Mouse (Mus musculus) urinary bladder, postnatal 0 days (tissue): ENCODE measurements around the gene Foxo4. TPM values are rescaled to one million over a fixed set of nuclear protein-coding genes. Genes with fewer than 3 reads are reported as not detected.

ENCODE experiments used
- polyA plus RNA-seq: library from polyadenylated mRNA; unstranded; fragments of >200 nt; fragmentation: Nextera tagmentation; extraction: Ambion mirVana; gene quantifications from 2 replicates; pipeline ENCODE4 v1.2.1, GENCODE M21; 2015

The Foxo4 gene
- 1.6 and 1.8 TPM in 2 replicates for polyA plus RNA-seq

DNA sequence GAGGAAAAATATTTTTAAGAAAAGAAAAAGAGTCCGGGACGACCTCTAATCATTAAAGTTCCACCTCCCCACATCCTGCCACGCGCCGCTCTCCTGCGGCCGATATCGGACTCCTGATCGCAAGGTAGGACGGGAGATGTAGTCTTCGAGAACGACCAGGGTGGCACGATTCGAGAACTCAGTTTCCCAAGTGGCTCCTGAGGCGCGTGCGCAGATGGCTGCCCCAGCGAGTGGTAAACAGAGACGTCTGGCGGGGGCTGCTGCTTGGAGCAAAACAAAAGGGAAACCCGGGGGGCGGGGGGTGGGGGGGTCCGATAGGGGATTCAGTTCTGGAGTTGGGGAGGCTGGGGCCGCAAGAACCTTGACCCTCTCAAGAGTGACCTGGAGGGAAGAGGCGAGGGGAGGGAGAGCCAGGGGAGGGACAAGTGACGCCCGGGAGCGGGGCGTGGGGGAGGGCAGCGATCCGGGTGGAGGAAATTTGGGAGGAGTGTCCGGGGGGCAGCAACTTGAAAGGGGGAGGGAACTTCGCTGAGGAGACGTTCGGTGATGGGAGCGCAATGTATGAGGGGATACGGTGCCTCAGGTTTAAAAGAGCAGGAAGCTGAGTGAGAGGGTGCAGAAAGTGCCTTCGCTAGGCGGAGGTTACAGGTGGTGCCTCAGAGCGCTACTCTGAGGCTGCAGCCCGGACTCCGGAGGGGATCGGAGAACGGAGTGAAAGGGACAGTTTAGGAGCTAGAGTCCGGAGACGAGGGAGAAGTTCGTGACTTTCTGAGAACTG lies at the start of gene Foxo4:
TSS of gene Foxo4 (plus strand) at position 577 of the 778 bp plus-strand sequence.

DNA sequence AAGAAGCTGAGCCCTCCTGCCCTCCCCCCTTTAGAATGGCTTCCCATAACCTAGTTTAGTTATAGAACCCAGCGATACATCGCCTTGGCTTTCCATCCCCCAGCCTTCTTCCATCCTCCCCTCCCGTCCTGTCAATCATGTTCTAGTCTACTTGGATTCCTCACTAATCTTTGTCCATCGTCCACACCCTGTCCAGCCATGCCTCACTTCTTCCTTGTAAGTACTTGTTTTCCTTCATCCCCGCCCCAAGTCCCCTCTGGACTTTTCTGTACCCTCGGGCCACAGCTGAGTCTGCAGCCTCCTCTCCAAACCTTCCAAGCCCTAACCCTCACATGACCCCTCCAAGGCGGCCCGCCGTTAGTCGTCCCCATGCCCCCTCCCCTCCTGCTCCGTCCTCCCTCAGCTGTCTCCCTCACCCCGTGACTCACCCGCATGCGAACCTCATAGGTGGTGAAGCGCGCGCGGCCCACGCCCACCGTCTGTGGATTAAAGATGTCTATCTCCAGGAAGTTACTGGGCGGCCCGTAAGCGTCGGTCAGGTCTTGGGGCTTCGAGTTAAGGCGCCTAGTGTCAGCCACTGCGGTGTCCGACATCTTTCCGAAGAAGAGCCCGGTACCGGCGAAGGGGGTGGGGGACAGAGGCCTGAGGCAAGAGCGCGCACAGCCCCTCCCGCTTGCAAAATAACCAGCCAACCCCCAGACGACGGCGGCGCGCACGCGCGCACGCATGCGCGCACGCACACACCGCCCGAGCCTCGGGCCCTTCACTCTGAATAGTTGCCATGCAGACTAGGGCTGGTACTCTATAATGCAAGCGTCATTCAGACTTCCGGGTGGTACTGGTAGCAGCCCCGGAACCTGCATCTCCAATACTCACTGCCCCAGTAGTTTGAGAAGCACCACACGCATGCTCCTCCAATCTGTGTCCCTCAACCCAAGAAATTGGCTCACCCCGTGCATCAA lies 32.2 kb upstream of the Foxo4 start, which contains the start of gene Snx12:
TSS of gene Snx12 (minus strand) at position 730 of the 962 bp plus-strand sequence.

DNA sequence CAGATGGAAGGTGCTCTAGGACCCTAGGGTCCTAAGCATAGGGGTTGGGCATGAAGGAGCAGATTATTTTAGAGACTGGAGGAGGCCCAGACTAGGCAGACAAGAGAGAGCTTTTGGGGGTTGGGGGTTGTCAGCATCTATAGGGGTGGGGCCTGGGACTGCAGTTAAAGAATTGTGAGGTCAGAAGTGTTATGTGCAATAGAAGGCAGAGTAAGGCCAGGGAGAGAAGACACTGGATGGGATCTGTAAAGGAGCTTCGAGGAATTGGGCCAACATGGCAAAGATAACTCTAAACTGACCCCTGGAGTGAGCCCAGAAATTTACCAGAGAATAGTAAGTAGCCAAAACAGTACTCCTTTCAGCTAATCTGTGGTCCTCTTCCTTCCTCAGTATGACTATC lies 9.6 kb downstream of the Foxo4 start, which contains the start of gene Gm614:
TSS of gene Gm614 (minus strand) at position 101 of the 400 bp plus-strand sequence.

DNA sequence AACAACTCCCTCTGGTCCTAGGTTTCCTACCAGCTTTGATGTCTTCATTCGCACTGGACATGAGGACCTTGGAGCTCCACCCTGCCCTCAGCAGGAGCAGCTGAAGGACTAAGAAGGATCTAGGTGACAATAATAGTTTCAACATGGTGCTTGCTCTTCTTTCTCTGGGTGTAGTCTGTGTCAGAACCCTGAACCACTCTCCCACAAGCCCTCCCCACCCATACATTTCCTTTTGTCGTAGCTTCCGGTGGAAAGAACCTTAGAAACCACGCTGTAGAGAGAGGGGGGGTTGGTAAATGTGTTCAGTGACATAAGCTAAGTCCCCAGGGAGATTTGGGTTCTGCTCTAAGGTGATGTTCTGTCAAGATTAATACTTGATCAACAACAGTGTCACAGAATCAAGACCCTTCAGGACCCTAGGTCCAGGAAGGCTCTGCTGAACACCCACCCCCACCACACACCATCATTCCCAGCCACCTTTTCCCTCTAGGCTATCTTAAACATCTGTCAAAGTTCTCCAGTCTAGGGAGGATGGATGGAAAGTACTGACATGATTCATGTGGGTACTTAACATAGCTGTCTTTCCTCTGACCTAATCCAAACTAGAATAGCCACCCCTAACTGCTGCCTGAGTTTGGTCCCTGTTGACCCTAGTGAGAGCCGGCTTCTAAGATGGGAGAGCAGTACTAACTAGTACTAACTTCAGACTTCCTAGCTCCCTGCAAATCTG lies 13.9 kb downstream of the Foxo4 start, which contains the start of gene Il2rg:
TSS of gene Il2rg (minus strand) at position 231 of the 730 bp plus-strand sequence.

DNA sequence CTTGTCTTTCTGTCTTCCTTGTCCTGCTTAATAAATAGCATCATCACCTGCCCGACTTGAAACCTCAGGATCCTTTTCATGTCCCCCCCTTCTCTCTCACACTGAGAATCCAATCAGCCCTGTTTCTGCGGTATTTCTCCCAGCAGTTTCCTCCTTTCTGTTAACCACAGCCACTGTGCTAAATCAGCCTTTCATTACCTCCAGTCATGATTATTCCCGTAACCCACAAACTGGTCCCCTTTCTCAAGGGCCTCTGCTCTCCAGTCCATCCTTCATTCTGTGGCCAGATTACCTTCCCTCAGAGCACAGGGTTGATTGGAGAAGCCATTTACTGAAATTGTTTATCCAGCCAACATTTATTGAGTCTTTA lies 14.4 kb downstream of the Foxo4 start, which contains the start of gene Gm20489:
TSS of gene Gm20489 (minus strand) at position 269 of the 370 bp plus-strand sequence.

DNA sequence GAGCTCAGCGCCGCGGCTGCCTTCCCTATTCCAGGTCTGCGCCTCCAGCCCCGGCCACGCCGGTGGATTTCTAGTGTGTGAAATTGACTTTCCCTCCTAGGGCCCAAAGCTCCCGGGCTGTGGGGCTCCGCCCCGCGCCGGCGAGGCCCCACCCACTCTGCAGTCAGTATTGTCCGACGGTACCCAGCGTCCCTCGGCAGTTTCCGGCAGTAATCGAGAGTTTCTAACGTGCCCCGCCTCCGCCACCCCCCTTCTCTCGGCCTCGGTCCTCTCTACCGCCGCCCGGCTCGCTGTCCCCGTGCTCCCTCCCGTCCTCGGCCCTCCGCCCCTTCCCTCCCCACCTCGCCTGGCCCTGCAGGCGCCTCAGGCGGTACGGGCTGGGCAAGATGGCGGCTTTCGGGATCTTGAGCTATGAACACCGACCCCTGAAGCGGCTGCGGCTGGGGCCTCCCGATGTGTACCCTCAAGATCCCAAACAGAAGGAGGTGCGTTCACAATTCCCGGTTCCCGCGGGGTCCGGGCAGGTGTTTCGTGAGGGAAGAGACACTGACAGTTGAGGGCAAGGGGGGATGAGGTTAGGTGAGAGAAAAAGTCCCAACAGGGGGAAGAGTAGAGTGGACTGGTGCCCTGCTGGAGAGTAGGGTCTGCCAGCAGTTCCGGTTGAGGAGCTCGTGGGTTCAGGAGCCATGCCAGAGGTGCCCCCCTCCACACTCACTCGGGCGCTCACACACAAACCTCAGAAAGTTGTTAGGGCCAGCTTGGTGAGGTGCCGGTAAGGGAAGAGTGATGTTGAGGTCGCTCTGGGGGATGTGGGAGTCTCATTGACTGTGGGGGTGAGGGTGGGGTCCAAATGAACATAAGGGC lies 19.8 kb downstream of the Foxo4 start, which contains the start of gene Med12:
TSS of gene Med12 (plus strand) at position 156 of the 864 bp plus-strand sequence.

DNA sequence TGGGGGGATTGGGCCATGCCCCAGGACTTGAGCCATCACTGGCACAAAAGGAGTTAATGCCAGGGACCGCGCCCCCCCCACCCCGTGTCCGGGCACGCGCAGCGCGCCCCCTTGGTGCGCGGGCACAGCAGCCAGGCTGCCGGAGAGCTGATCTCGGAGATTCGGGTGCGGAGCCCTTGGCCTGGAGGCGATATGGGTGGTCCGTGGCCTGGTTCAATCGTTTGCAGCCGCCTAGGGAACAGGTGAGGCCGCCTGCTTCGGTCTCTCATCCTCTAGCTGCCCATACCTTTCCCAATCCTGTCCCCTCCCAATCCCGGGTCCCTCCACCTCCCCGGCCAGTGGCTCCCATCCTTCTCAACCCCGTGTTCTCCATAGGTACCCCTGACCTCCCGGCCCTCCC lies 44.7 kb downstream of the Foxo4 start, which contains the start of gene Nlgn3:
TSS of gene Nlgn3 (plus strand) at position 114 of the 400 bp plus-strand sequence.

Other genes with a start within 250 kb of the Foxo4 start
- 0.05 and 0.11 TPM in 2 replicates for gene Tex11, start 194.9 kb upstream of the Foxo4 start, polyA plus RNA-seq
- gene Slc7a3, start 168.5 kb upstream of the Foxo4 start, polyA plus RNA-seq: 0.48 and 0.67 TPM in 2 replicates
- 59.2 and 62.9 TPM in 2 replicates for gene Snx12, start 32.0 kb upstream of the Foxo4 start, polyA plus RNA-seq
- not detected in 2 replicates for gene Gm614, start 9.5 kb downstream of the Foxo4 start, polyA plus RNA-seq
- gene Il2rg, start 13.7 kb downstream of the Foxo4 start, polyA plus RNA-seq: 3.9 and 11.7 TPM in 2 replicates
- not detected in 2 replicates for gene Gm20489, start 14.5 kb downstream of the Foxo4 start, polyA plus RNA-seq
- 12.9 and 15.4 TPM in 2 replicates for gene Med12, start 19.5 kb downstream of the Foxo4 start, polyA plus RNA-seq
- 1.2 and 1.5 TPM in 2 replicates for gene Nlgn3, start 44.6 kb downstream of the Foxo4 start, polyA plus RNA-seq
- 0.34 and 0.89 TPM in 2 replicates for gene Gjb1, start 121.8 kb downstream of the Foxo4 start, polyA plus RNA-seq
- 16.3 and 16.5 TPM in 2 replicates for gene Zmym3, start 166.3 kb downstream of the Foxo4 start, polyA plus RNA-seq
- gene Nono, start 174.8 kb downstream of the Foxo4 start, polyA plus RNA-seq: 137 and 153 TPM in 2 replicates
- gene Itgb1bp2, start 194.6 kb downstream of the Foxo4 start, polyA plus RNA-seq: 5.8 and 6.5 TPM in 2 replicates